Mouse (Mus musculus) lung, embryonic 15.5 days (tissue): ENCODE measurements at regions not wholly inside any gene's neighbourhood (a gene's known extent, or its start where the extent isn't known, plus 50 kb on each side); places are given as distances from the start of the nearest gene placed in this dataset.
A peak's percentile ranks its signal among the peaks of the same experiment; 100 is the strongest.

Experiments
- ATAC-seq: fragments of 200-750 bp; cut with Nextera tagmentation; 2 replicates; pipeline ENCODE4 v1.8.0; 2017; ENCODE audit warnings: moderate number of reproducible peaks, borderline replicate concordance; ENCODE audit not compliant: low FRiP score, low TSS enrichment; ENCODE audit errors: extremely low read depth
- H3K27ac ChIP-seq: fragments of 300-500 bp; sonication (generic); 2 replicates; pipeline ENCODE4 v1.5.1; 2015; ENCODE audit warnings: moderate library complexity, mild to moderate bottlenecking, inconsistent platforms
- H3K27me3 ChIP-seq: fragments of 300-500 bp; sonication (generic); 2 replicates; pipeline ENCODE4 v1.6.1; 2015; ENCODE audit warnings: inconsistent platforms
- H3K36me3 ChIP-seq: fragments of 300-500 bp; sonication (generic); 2 replicates; pipeline ENCODE4 v1.6.1; 2015; ENCODE audit warnings: inconsistent platforms
- H3K4me1 ChIP-seq: fragments of 300-500 bp; sonication (generic); 2 replicates; pipeline ENCODE4 v1.6.1; 2015; ENCODE audit warnings: inconsistent platforms
- H3K4me2 ChIP-seq: fragments of 300-500 bp; sonication (generic); 2 replicates; pipeline ENCODE4 v1.6.1; 2015; ENCODE audit warnings: inconsistent platforms, mild to moderate bottlenecking, moderate library complexity
- H3K4me3 ChIP-seq: fragments of 300-500 bp; sonication (generic); 2 replicates; pipeline ENCODE4 v1.5.1; 2015; ENCODE audit warnings: mild to moderate bottlenecking, inconsistent platforms
- H3K9ac ChIP-seq: fragments of 300-500 bp; sonication (generic); 2 replicates; pipeline ENCODE4 v1.6.1; 2015; ENCODE audit warnings: inconsistent platforms
- H3K9me3 ChIP-seq: fragments of 300-500 bp; sonication (generic); 2 replicates; pipeline ENCODE4 v1.6.1; 2016; ENCODE audit warnings: inconsistent platforms
- WGBS: fragments of 180-500 bp; shearing (Covaris S2); methylation state at CpG from one replicate; pipeline ENCODE4 v1.1.7; 2015; 5-methylcytosine and 5-hydroxymethylcytosine counted together

GRCm38 (mm10) chr14:71359581-71359980 lies 759.9 kb upstream of the Fam160b2 start:
- H3K4me1 ChIP-seq, result no peaks in the 10 kb centered on the region
- no peaks in the 10 kb centered on the region for H3K27me3 ChIP-seq
- H3K36me3 ChIP-seq, result no peaks in the 10 kb centered on the region
- no peak overlapping the region for H3K27ac ChIP-seq
- H3K4me3 ChIP-seq, result no peak overlapping the region
- no peak for ATAC-seq
- no peak overlapping the region for H3K4me2 ChIP-seq
- H3K9me3 ChIP-seq, result no peaks in the 10 kb centered on the region
- H3K9ac ChIP-seq, result no peak overlapping the region
- 67% methylated on average over 1 of the region's 1 CpGs for WGBS

GRCm38 (mm10) chr14:71338219-71338618 lies 738.6 kb upstream of the Fam160b2 start:
- Histone ChIP-seq H3K27me3 (no peaks in the 10 kb centered on the region), H3K4me1 (no peaks in the 10 kb centered on the region), H3K36me3 (no peaks in the 10 kb centered on the region), H3K27ac (no peak overlapping the region), H3K9ac (no peak overlapping the region), H3K4me2 (no peak overlapping the region), H3K9me3 (no peaks in the 10 kb centered on the region), H3K4me3 (no peak overlapping the region)
- no peak for ATAC-seq
- 57% methylated on average over 5 of the region's 5 CpGs for WGBS

DNA sequence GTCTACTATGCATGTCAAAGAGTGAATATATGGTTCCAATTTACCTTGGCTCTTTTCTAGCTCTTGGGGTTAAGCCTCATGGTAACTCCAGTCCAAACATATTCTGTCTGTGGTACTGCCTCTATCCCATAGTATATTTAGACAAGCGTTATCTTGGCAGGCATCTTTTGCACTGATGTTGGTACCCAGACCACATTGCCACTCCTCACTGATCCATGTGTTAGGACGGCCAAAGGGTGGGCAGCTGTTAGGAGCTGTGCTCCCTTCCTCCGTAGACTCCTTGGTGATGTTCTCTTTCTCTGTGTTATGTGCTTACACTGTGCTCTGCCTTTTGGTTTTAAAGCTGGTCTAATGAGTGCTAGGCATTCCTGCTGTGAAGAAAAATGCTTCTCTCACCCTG lies 737.3 kb upstream of the Fam160b2 start:
- Histone ChIP-seq H3K9me3 (no peaks in the 10 kb centered on the region), H3K4me2 (no peak overlapping the region), H3K4me1 (no peaks in the 10 kb centered on the region), H3K27ac (no peak overlapping the region), H3K36me3 (no peaks in the 10 kb centered on the region), H3K4me3 (no peak overlapping the region), H3K9ac (no peak overlapping the region), H3K27me3 (no peaks in the 10 kb centered on the region)
- WGBS, result 91% methylated on average over 3 of the region's 3 CpGs
- ATAC-seq, result no peak

- H3K4me3 ChIP-seq, result no peak overlapping the region
- no peaks in the 10 kb centered on the region for H3K9me3 ChIP-seq
- no peak overlapping the region for H3K9ac ChIP-seq
- ATAC-seq, result no peak
- H3K27me3 ChIP-seq, result no peaks in the 10 kb centered on the region
- H3K4me2 ChIP-seq, result no peak overlapping the region
- H3K27ac ChIP-seq, result no peak overlapping the region
- no peaks in the 10 kb centered on the region for H3K4me1 ChIP-seq
- 80% methylated on average over 1 of the region's 1 CpGs for WGBS
- H3K36me3 ChIP-seq, result no peaks in the 10 kb centered on the region
Observed at GRCm38 (mm10) chr14:71334022-71334421, 734.4 kb upstream of the Fam160b2 start.

GRCm38 (mm10) chr14:71329862-71330630 lies 730.4 kb upstream of the Fam160b2 start:
- ATAC-seq, result no peak

GRCm38 (mm10) chr14:71327621-71328020 lies 728.0 kb upstream of the Fam160b2 start:
- no peaks in the 10 kb centered on the region for H3K36me3 ChIP-seq
- no peaks in the 10 kb centered on the region for H3K27me3 ChIP-seq
- H3K4me3 ChIP-seq, result no peak overlapping the region
- no peaks in the 10 kb centered on the region for H3K9me3 ChIP-seq
- H3K9ac ChIP-seq, result no peak overlapping the region
- no peaks in the 10 kb centered on the region for H3K4me1 ChIP-seq
- ATAC-seq, result no peak
- no peak overlapping the region for H3K4me2 ChIP-seq
- H3K27ac ChIP-seq, result no peak overlapping the region

More at GRCm38 (mm10) chr14:71329862-71330630, 730.4 kb upstream of the Fam160b2 start:
- H3K4me3 ChIP-seq, result no peak overlapping the region
- no peak overlapping the region for H3K4me2 ChIP-seq
- H3K9me3 ChIP-seq, result no peaks in the 10 kb centered on the region
- WGBS, result 44% methylated on average over 5 of the region's 5 CpGs
- no peaks in the 10 kb centered on the region for H3K36me3 ChIP-seq
- H3K4me1 ChIP-seq, result no peaks in the 10 kb centered on the region
- no peak overlapping the region for H3K27ac ChIP-seq
- H3K9ac ChIP-seq, result no peak overlapping the region
- H3K27me3 ChIP-seq, result no peaks in the 10 kb centered on the region

- no peak for ATAC-seq
- Histone ChIP-seq H3K4me2 (no peak overlapping the region), H3K4me3 (no peak overlapping the region), H3K27ac (no peak overlapping the region), H3K4me1 (no peaks in the 10 kb centered on the region), H3K9ac (no peak overlapping the region), H3K36me3 (no peaks in the 10 kb centered on the region), H3K27me3 (no peaks in the 10 kb centered on the region), H3K9me3 (no peaks in the 10 kb centered on the region)
- WGBS, result 81% methylated on average over 2 of the region's 2 CpGs
Observed at GRCm38 (mm10) chr14:71326521-71327105, 727.0 kb upstream of the Fam160b2 start.

DNA sequence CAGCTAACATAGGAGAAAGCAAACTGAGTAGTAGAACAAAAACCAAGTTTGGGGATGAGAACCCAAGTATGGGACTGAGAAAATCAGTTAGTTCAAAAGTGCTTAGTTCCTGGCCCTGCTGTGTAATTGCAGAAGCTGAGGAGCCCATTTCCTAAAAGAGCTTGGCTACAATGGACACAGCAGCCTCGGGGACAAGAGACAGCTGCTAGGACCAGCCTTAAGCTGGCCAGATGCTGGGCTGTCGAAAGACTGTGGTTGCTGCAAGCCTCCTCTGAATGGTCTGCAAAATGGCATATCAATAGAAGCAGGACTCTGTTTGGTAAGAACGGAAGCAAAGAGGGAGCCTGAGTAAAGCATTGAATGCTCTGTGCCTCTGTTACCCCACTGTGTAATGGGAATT lies 715.6 kb upstream of the Fam160b2 start:
- H3K27me3 ChIP-seq, result no peaks in the 10 kb centered on the region
- no peaks in the 10 kb centered on the region for H3K4me1 ChIP-seq
- no peaks in the 10 kb centered on the region for H3K36me3 ChIP-seq
- H3K27ac ChIP-seq, result no peak overlapping the region
- no peak overlapping the region for H3K9ac ChIP-seq
- ATAC-seq, result no peak
- H3K4me3 ChIP-seq, result no peak overlapping the region
- no peaks in the 10 kb centered on the region for H3K9me3 ChIP-seq
- WGBS, result 57% methylated on average over 3 of the region's 3 CpGs
- H3K4me2 ChIP-seq, result no peak overlapping the region

DNA sequence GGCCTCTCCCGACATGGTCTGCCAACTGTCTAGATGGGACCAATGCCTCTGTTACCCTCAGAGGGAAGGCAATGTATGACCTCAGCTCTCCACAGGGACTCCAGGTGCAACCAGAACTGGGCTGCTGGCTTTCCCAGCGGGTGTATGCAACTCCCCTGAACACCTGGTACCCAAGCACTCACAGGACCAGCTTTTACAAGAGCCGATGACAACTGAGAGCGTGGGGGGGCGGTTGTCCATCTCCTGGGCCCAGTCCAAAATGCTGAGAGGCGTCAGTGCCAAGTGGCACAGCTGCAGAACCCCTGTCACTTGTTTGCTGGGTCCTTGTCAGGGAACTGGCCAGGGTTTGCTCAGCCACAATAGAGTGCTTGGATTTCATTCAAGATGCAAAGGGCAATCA lies 700.1 kb upstream of the Fam160b2 start:
- Histone ChIP-seq H3K9me3 (no peaks in the 10 kb centered on the region), H3K36me3 (no peaks in the 10 kb centered on the region), H3K4me3 (no peak overlapping the region), H3K27me3 (no peaks in the 10 kb centered on the region), H3K4me1 (no peaks in the 10 kb centered on the region), H3K4me2 (no peak overlapping the region), H3K9ac (no peak overlapping the region), H3K27ac (no peak overlapping the region)
- ATAC-seq, result no peak
- WGBS, result 54% methylated on average over 6 of the region's 6 CpGs

- Histone ChIP-seq H3K36me3 (no peaks in the 10 kb centered on the region), H3K27me3 (no peaks in the 10 kb centered on the region), H3K4me2 (no peak overlapping the region), H3K9ac (no peak overlapping the region), H3K27ac (no peak overlapping the region), H3K4me1 (0 out of 2 replicates have a peak, but pooled peaks cover under 1% of the 10 kb centered on the region), H3K9me3 (no peaks in the 10 kb centered on the region), H3K4me3 (no peak overlapping the region)
- WGBS, result 85% methylated on average over 14 of the region's 14 CpGs
- ATAC-seq, result no peak
Observed at GRCm38 (mm10) chr14:71281568-71281967, 681.9 kb upstream of the Fam160b2 start.

GRCm38 (mm10) chr14:71276309-71276791 lies 676.7 kb upstream of the Fam160b2 start:
- 33% methylated on average over 12 of the region's 12 CpGs for WGBS
- H3K4me2 ChIP-seq, result no peak overlapping the region
- peak; percentile 39; the same call in 1 of the 2 replicates for ATAC-seq
- no peak overlapping the region for H3K4me3 ChIP-seq
- no peaks in the 10 kb centered on the region for H3K27me3 ChIP-seq
- H3K4me1 ChIP-seq, result 0 out of 2 replicates have a peak, but pooled peaks cover 7% of the 10 kb centered on the region
- H3K9ac ChIP-seq, result no peak overlapping the region
- H3K9me3 ChIP-seq, result no peaks in the 10 kb centered on the region
- H3K36me3 ChIP-seq, result no peaks in the 10 kb centered on the region
- no peak overlapping the region for H3K27ac ChIP-seq

- H3K27me3 ChIP-seq, result no peaks in the 10 kb centered on the region
- no peak overlapping the region for H3K4me3 ChIP-seq
- no peaks in the 10 kb centered on the region for H3K9me3 ChIP-seq
- no peak overlapping the region for H3K4me2 ChIP-seq
- no peak overlapping the region for H3K9ac ChIP-seq
- WGBS, result 88% methylated on average over 2 of the region's 2 CpGs
- 0 out of 2 replicates have a peak, but pooled peaks cover 7% of the 10 kb centered on the region for H3K4me1 ChIP-seq
- H3K27ac ChIP-seq, result no peak overlapping the region
- no peak for ATAC-seq
- H3K36me3 ChIP-seq, result no peaks in the 10 kb centered on the region
Observed at GRCm38 (mm10) chr14:71272470-71272869, 672.8 kb upstream of the Fam160b2 start.
